Mouse (Mus musculus): ENCODE data around the gene Ccdc43. TPM values are rescaled to one million over a fixed set of nuclear protein-coding genes. Genes with fewer than 3 reads are reported as not detected.

Ccdc43 gene
- total and polyA plus RNA-seq, 3 experiments = 43.4 to 56.4 (median 53.4) TPM

DNA sequence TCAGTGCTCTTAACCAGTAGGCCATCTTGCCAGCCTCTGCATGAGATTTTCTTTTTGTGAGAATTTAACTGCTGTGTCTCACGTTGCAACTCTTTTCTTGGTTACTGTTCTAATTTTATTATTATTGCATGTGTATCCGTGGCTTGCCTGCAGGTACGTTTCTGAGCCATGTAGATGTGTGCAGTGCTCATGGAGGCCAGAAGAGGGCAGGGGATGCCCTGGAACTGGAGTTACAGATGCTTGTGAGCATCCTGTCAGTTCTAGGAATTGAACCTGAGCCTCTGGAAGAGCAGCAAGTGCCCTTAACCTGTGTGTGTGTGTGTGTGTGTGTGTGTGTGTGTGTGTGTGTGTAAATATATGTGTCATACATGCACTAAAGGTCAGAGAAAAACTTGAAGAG lies 28.0 kb upstream of the Ccdc43 start:
- dilution Hi-C loops (cut with MboI; ENCODE audit: extremely low pct_ligation_motif_present, extremely low pct_unique_long_range_greater_than_20kb, low sequenced_read_pairs) (no loop called here), in situ Hi-C loops (cut with MboI; ENCODE audit: low pct_ligation_motif_present, low pct_unique_long_range_greater_than_20kb, low sequenced_read_pairs) (no loop called here)
- no peak overlapping the region for H3K9ac ChIP-seq (ENCODE audit: insufficient read depth, low read depth)
- H3K36me3 ChIP-seq (replicated peaks in 1 of 2; ENCODE audit: control insufficient read depth in 1 of 2, insufficient read depth in 1 of 2, low read length in 1 of 2) = no peaks in the 10 kb centered on the region
- H3K4me3 ChIP-seq (replicated peaks in 1 of 3; ENCODE audit: low read depth in 2 of 3, low read length in 2 of 3, poor library complexity in 1 of 3) = no peak overlapping the region
- DNase-seq (ENCODE audit: extremely low read depth) = peak; percentile 16
- TF ChIP-seq MYC (IDR thresholded peaks at IDR 0.05; ENCODE audit: low read depth, low read length) (no peak), ZMIZ1 (IDR thresholded peaks at IDR 0.05; ENCODE audit: low read depth, low read length) (no peak), KAT2A (IDR thresholded peaks at IDR 0.05; ENCODE audit: insufficient replicate concordance, low read length) (no peak), CTCF (conservative IDR thresholded peaks at IDR 0.05 in 1 of 2, IDR thresholded peaks at IDR 0.05 in 1 of 2; ENCODE audit: low read depth in 2 of 2, low read length in 2 of 2) (peak in 1 of 2 experiments; percentile 56; a peak in 2 of 4 replicates), ETS1 (conservative IDR thresholded peaks at IDR 0.05; ENCODE audit: low read depth, low read length) (no peak), RAD21 (IDR thresholded peaks at IDR 0.05; ENCODE audit: low read depth, low read length) (peak; percentile 23), MXI1 (IDR thresholded peaks at IDR 0.05; ENCODE audit: low read depth, low read length) (no peak)
- no peak overlapping the region for H3K4me2 ChIP-seq (ENCODE audit: insufficient read depth, low read depth, poor library complexity, severe bottlenecking)
- no peaks in the 10 kb centered on the region for H3K4me1 ChIP-seq (ENCODE audit: control insufficient read depth in 1 of 2, insufficient read depth in 2 of 2)
- no peaks in the 10 kb centered on the region for H3K79me2 ChIP-seq (replicated peaks; ENCODE audit: control insufficient read depth, extremely low read depth, insufficient read depth, poor library complexity, severe bottlenecking)
- no peaks in the 10 kb centered on the region for H3K9me3 ChIP-seq (replicated peaks; ENCODE audit: low read length)
- H3K27ac ChIP-seq (ENCODE audit: insufficient read depth, low read depth) = no peak overlapping the region
- peaks cover 68% of the 10 kb centered on the region for H3K27me3 ChIP-seq (replicated peaks)

DNA sequence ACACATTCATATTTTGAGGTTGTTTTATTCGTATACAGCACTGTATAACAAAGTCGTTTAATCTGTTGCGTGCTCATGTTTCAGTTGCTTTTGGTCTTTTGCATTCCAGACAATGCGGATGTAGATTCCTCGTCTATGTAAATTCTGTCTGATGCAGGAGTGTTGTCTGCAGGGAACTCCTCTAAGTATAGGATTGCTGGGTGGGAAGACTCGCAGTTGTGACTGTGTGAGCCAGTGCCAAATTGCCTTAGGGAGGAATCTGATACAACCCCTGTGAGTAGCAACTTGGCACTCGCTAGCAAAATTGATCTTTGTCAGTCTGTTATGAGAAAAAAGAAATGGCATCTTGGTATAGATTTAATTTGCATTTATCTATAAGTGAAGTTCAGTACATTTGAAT lies 18.6 kb upstream of the Ccdc43 start:
- Histone ChIP-seq H3K4me3 (replicated peaks in 1 of 3; ENCODE audit: low read depth in 2 of 3, low read length in 2 of 3, poor library complexity in 1 of 3) (no peak overlapping the region), H3K9me3 (replicated peaks; ENCODE audit: low read length) (peaks cover 39% of the 10 kb centered on the region), H3K27me3 (replicated peaks) (peaks cover 44% of the 10 kb centered on the region), H3K79me2 (replicated peaks; ENCODE audit: control insufficient read depth, extremely low read depth, insufficient read depth, poor library complexity, severe bottlenecking) (no peaks in the 10 kb centered on the region), H3K9ac (ENCODE audit: insufficient read depth, low read depth) (no peak overlapping the region), H3K4me1 (ENCODE audit: control insufficient read depth in 1 of 2, insufficient read depth in 2 of 2) (no peaks in the 10 kb centered on the region), H3K36me3 (replicated peaks in 1 of 2; ENCODE audit: control insufficient read depth in 1 of 2, insufficient read depth in 1 of 2, low read length in 1 of 2) (no peaks in the 10 kb centered on the region), H3K27ac (ENCODE audit: insufficient read depth, low read depth) (no peak overlapping the region), H3K4me2 (ENCODE audit: insufficient read depth, low read depth, poor library complexity, severe bottlenecking) (no peak overlapping the region)
- DNase-seq (ENCODE audit: extremely low read depth) = no peak
- dilution Hi-C loops (cut with MboI; ENCODE audit: extremely low pct_ligation_motif_present, extremely low pct_unique_long_range_greater_than_20kb, low sequenced_read_pairs) = no loop called here
- TF ChIP-seq JUN (IDR thresholded peaks at IDR 0.05; ENCODE audit: insufficient read depth, low read depth, low read length) = no peak
- no peak for TF ChIP-seq UBTF (IDR thresholded peaks at IDR 0.05; ENCODE audit: low read depth, low read length)
- no peak for TF ChIP-seq ZMIZ1 (IDR thresholded peaks at IDR 0.05; ENCODE audit: low read depth, low read length)
- TF ChIP-seq ETS1 (conservative IDR thresholded peaks at IDR 0.05; ENCODE audit: low read depth, low read length) = no peak
- TF ChIP-seq CHD2 (IDR thresholded peaks at IDR 0.05; ENCODE audit: low read length) = no peak
- no peak for TF ChIP-seq MAFK (IDR thresholded peaks at IDR 0.05; ENCODE audit: insufficient replicate concordance, low read length)
- TF ChIP-seq IRF4 (IDR thresholded peaks at IDR 0.05; ENCODE audit: low read depth, low read length) = no peak
- no peak for TF ChIP-seq USF2 (conservative IDR thresholded peaks at IDR 0.05; ENCODE audit: low read depth, low read length)
- no peak for TF ChIP-seq NELFE (IDR thresholded peaks at IDR 0.05; ENCODE audit: low read depth, low read length)
- no peak for TF ChIP-seq BHLHE40 (IDR thresholded peaks at IDR 0.05; ENCODE audit: low read depth, low read length)
- TF ChIP-seq NRF1 (IDR thresholded peaks at IDR 0.05; ENCODE audit: low read depth, low read length) = no peak
- no peak for TF ChIP-seq ZKSCAN1 (IDR thresholded peaks at IDR 0.05; ENCODE audit: borderline replicate concordance, low read depth, low read length)
- no peak for TF ChIP-seq TCF12 (IDR thresholded peaks at IDR 0.05; ENCODE audit: low read depth, low read length)
- TF ChIP-seq MYC (IDR thresholded peaks at IDR 0.05; ENCODE audit: low read depth, low read length) = no peak
- TF ChIP-seq TBP (conservative IDR thresholded peaks at IDR 0.05; ENCODE audit: low read depth, low read length) = no peak
- in situ Hi-C loops (cut with MboI; ENCODE audit: low pct_ligation_motif_present, low pct_unique_long_range_greater_than_20kb, low sequenced_read_pairs) = no loop called here
